Mouse (Mus musculus) intestine, embryonic 16.5 days (tissue): Measurements from ENCODE around the gene Vwce. TPM values are rescaled to one million over a fixed set of nuclear protein-coding genes. Genes with fewer than 3 reads are reported as not detected.

Source experiments
- ATAC-seq: fragments of 200-750 bp; cut with Nextera tagmentation; 2 replicates; pipeline ENCODE4 v1.8.0; 2017; ENCODE audit warnings: moderate TSS enrichment, moderate library complexity
- H3K27ac ChIP-seq: fragments of 300-500 bp; sonication (generic); 2 replicates; pipeline ENCODE4 v1.5.1; 2014; ENCODE audit warnings: mild to moderate bottlenecking, low read length
- H3K27me3 ChIP-seq: fragments of 300-500 bp; sonication (generic); replicated peaks from 2 replicates; pipeline ENCODE4 v1.6.1; 2014; ENCODE audit warnings: low read length, control low read depth, mixed read lengths; ENCODE audit not compliant: control insufficient read depth, insufficient read depth
- H3K36me3 ChIP-seq: fragments of 300-500 bp; sonication (generic); 2 replicates; pipeline ENCODE4 v1.6.1; 2014; ENCODE audit warnings: low read length, control low read depth; ENCODE audit not compliant: control insufficient read depth, insufficient read depth
- H3K4me1 ChIP-seq: fragments of 300-500 bp; sonication (generic); 2 replicates; pipeline ENCODE4 v1.6.1; 2014; ENCODE audit warnings: low read length, control low read depth, mixed read lengths; ENCODE audit not compliant: control insufficient read depth, insufficient read depth
- H3K4me2 ChIP-seq: fragments of 300-500 bp; sonication (generic); 2 replicates; pipeline ENCODE4 v1.6.1; 2014; ENCODE audit warnings: low read depth, low read length, control low read depth
- H3K4me3 ChIP-seq: fragments of 300-500 bp; sonication (generic); 2 replicates; pipeline ENCODE4 v1.5.1; 2014; ENCODE audit warnings: mild to moderate bottlenecking, low read length
- H3K9ac ChIP-seq: fragments of 300-500 bp; sonication (generic); 2 replicates; pipeline ENCODE4 v1.6.1; 2014; ENCODE audit warnings: low read depth, low read length
- H3K9me3 ChIP-seq: fragments of 300-500 bp; sonication (generic); 2 replicates; pipeline ENCODE4 v1.6.1; 2016; ENCODE audit warnings: low read length, control low read depth; ENCODE audit not compliant: control insufficient read depth
- WGBS: fragments of 180-500 bp; shearing (Covaris S2); extraction: QIAGEN DNeasy Blood & Tissue Kit; methylation state at CpG from one replicate; pipeline ENCODE4 v1.1.7; 2014; 5-methylcytosine and 5-hydroxymethylcytosine counted together
- polyA plus RNA-seq: library from polyadenylated mRNA; unstranded; fragments of >200 nt; fragmentation: Nextera tagmentation; extraction: Ambion mirVana; gene quantifications from 2 replicates; pipeline ENCODE4 v1.2.1, GENCODE M21; 2015

The Vwce gene
- polyA plus RNA-seq, 1 experiment from 2014 or later = 4.8 TPM

GRCm38 (mm10) chr19:10640080-10640479 is 6.1 kb downstream of the Vwce start:
- H3K4me1 ChIP-seq = peaks cover 10% of the 10 kb centered on the region
- H3K4me2 ChIP-seq = no peak overlapping the region
- no peak overlapping the region for H3K27ac ChIP-seq
- no peak overlapping the region for H3K4me3 ChIP-seq
- no peaks in the 10 kb centered on the region for H3K36me3 ChIP-seq
- 7% methylated on average over 5 of the region's 5 CpGs for WGBS
- no peaks in the 10 kb centered on the region for H3K27me3 ChIP-seq
- H3K9ac ChIP-seq = no peak overlapping the region
- no peak for ATAC-seq
- H3K9me3 ChIP-seq = no peaks in the 10 kb centered on the region

DNA sequence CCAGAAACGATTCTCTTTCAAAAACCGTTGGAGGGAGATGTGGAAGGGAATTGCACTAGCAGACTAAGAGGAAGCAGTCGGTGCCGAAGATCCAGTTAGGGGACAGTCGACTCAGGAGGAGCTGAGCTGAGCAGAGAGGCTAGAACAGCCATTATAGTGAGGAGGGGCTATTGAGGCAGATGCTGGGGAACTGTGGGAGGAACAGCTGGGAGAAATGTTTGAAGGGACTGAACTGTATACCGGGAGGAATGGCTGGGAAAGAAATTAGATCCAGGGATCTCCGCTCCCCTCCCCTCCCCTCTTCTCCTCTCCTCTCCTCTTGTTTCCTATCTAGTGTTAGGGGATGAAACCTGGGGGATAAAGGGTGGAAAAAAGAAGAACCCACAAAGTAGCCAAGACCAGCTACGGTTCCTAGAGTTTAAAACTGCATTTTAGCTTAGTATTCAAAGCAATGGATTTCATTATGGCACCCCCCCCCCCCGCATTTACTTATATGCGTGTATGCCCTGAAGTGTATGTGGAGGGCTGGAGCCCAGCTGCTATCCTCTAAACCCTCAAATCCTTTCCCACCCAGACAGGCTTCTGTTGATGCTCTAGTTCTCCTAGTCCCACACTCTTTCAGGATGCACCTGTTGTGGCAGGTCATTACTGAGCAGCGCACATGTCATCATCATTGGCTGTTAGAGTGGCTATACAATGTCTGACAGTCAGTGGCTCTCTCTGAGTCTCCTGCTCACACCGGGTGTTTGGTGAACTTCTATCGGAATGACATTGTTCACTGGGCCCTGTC is 6.8 kb downstream of the Vwce start:
- H3K4me2 ChIP-seq = no peak overlapping the region
- no peak overlapping the region for H3K4me3 ChIP-seq
- no peak for ATAC-seq
- H3K9me3 ChIP-seq = no peaks in the 10 kb centered on the region
- H3K4me1 ChIP-seq = 0 out of 2 replicates have a peak, but pooled peaks cover 5% of the 10 kb centered on the region
- H3K27me3 ChIP-seq = no peaks in the 10 kb centered on the region
- 50% methylated on average over 13 of the region's 13 CpGs for WGBS
- H3K9ac ChIP-seq = no peak overlapping the region
- no peaks in the 10 kb centered on the region for H3K36me3 ChIP-seq
- no peak overlapping the region for H3K27ac ChIP-seq

GRCm38 (mm10) chr19:10645616-10646015 is 11.6 kb downstream of the Vwce start:
- H3K27ac ChIP-seq = no peak overlapping the region
- WGBS = 90% methylated on average over 2 of the region's 2 CpGs
- ATAC-seq = no peak
- no peak overlapping the region for H3K4me2 ChIP-seq
- no peaks in the 10 kb centered on the region for H3K9me3 ChIP-seq
- H3K27me3 ChIP-seq = no peaks in the 10 kb centered on the region
- H3K9ac ChIP-seq = no peak overlapping the region
- H3K4me1 ChIP-seq = no peaks in the 10 kb centered on the region
- H3K36me3 ChIP-seq = no peaks in the 10 kb centered on the region
- no peak overlapping the region for H3K4me3 ChIP-seq

DNA sequence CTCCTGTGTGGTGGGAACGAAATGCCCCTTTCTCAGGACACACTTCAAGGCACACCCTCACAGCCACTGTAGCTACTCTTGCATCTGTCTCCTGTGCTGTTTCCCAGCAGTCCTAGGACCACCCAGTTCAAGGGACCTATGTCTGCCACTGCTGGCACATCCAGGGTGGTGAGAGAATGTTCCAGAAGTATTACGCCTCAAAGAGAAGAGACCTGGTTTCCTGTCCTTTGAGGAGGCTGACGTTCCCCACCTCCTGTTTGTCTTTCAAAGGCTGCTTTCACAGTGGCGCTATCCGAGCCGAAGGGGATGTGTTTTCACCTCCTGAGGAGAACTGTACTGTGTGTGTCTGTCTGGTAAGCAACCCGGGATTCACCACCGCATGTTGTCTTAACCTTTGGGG is 14.1 kb downstream of the Vwce start:
- no peak overlapping the region for H3K4me2 ChIP-seq
- no peak overlapping the region for H3K9ac ChIP-seq
- WGBS = 80% methylated on average over 8 of the region's 8 CpGs
- no peak overlapping the region for H3K27ac ChIP-seq
- no peaks in the 10 kb centered on the region for H3K27me3 ChIP-seq
- ATAC-seq = no peak
- no peaks in the 10 kb centered on the region for H3K9me3 ChIP-seq
- no peaks in the 10 kb centered on the region for H3K36me3 ChIP-seq
- H3K4me1 ChIP-seq = no peaks in the 10 kb centered on the region
- H3K4me3 ChIP-seq = no peak overlapping the region

GRCm38 (mm10) chr19:10656058-10656457 is 22.0 kb downstream of the Vwce start:
- Histone ChIP-seq H3K4me2 (no peak overlapping the region), H3K9me3 (no peaks in the 10 kb centered on the region), H3K4me3 (no peak overlapping the region), H3K9ac (no peak overlapping the region), H3K4me1 (0 out of 2 replicates have a peak, but pooled peaks cover 4% of the 10 kb centered on the region), H3K36me3 (no peaks in the 10 kb centered on the region), H3K27ac (0 out of 2 replicates have a peak overlapping the region, but pooled peaks have one; percentile 69), H3K27me3 (no peaks in the 10 kb centered on the region)
- ATAC-seq = no peak
- 58% methylated on average over 3 of the region's 3 CpGs for WGBS

- Histone ChIP-seq H3K4me1 (0 out of 2 replicates have a peak, but pooled peaks cover 4% of the 10 kb centered on the region), H3K9ac (peak overlapping the region; percentile 36; the same call in 1 of the 2 replicates), H3K4me3 (no peak overlapping the region), H3K27me3 (no peaks in the 10 kb centered on the region), H3K27ac (peak overlapping the region; percentile 70), H3K36me3 (no peaks in the 10 kb centered on the region), H3K9me3 (no peaks in the 10 kb centered on the region), H3K4me2 (no peak overlapping the region)
- peak; percentile 85 for ATAC-seq
- WGBS = 50% methylated on average over 5 of the region's 5 CpGs
Observed at GRCm38 (mm10) chr19:10657742-10658141, 23.7 kb downstream of the Vwce start.

GRCm38 (mm10) chr19:10658406-10658805 is 24.4 kb downstream of the Vwce start:
- Histone ChIP-seq H3K36me3 (no peaks in the 10 kb centered on the region), H3K9me3 (no peaks in the 10 kb centered on the region), H3K9ac (no peak overlapping the region), H3K4me1 (0 out of 2 replicates have a peak, but pooled peaks cover 4% of the 10 kb centered on the region), H3K4me2 (no peak overlapping the region), H3K4me3 (no peak overlapping the region), H3K27ac (peak overlapping the region; percentile 70; the same call in 1 of the 2 replicates), H3K27me3 (no peaks in the 10 kb centered on the region)
- ATAC-seq = no peak
- 54% methylated on average over 2 of the region's 2 CpGs for WGBS

DNA sequence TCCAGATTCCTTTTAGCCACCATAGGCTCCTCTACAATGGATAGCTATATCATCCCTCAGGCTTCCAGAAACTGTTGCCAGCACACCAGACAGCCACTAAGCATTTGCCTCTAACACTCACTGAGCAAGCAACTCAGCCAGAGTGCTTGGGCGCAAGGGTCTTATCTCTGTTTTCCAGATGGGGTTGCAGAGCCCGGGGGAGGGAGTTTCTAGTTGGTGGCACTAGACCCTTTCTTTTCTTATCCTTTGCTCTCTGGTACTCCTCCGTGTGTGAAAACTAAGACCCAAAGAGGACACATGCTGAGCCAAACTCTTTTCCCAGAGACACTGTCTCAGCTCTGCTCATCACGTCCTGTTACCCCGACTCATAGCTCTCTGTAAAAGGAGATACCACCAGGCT is 27.4 kb downstream of the Vwce start:
- no peak overlapping the region for H3K27ac ChIP-seq
- H3K9me3 ChIP-seq = no peaks in the 10 kb centered on the region
- H3K4me2 ChIP-seq = no peak overlapping the region
- no peak overlapping the region for H3K4me3 ChIP-seq
- H3K36me3 ChIP-seq = no peaks in the 10 kb centered on the region
- 0 out of 2 replicates have a peak, but pooled peaks cover 2% of the 10 kb centered on the region for H3K4me1 ChIP-seq
- H3K27me3 ChIP-seq = no peaks in the 10 kb centered on the region
- WGBS = 76% methylated on average over 5 of the region's 5 CpGs
- peak; percentile 27; the same call in 1 of the 2 replicates for ATAC-seq
- H3K9ac ChIP-seq = no peak overlapping the region

GRCm38 (mm10) chr19:10661919-10662318 is 27.9 kb downstream of the Vwce start:
- Histone ChIP-seq H3K9me3 (no peaks in the 10 kb centered on the region), H3K36me3 (no peaks in the 10 kb centered on the region), H3K4me3 (no peak overlapping the region), H3K4me1 (no peaks in the 10 kb centered on the region), H3K27ac (no peak overlapping the region), H3K4me2 (no peak overlapping the region), H3K27me3 (no peaks in the 10 kb centered on the region), H3K9ac (no peak overlapping the region)
- 85% methylated on average over 2 of the region's 2 CpGs for WGBS
- ATAC-seq = no peak
